Comparison of ENCODE assay signal across 23 mouse cellular contexts in genomic region chr11:77009069-77010025, GRCm38 (mm10). TPM values are rescaled to one million over a fixed set of nuclear protein-coding genes. Genes with fewer than 3 reads are reported as not detected.
DNase-seq lines count a peak whose midpoint lies in the region; ATAC-seq lines count a peak whose summit lies in the region.
"Had no signal": no experiment of that assay in that cellular context is flagged by ENCODE, and none has a peak within 500 bp of the region (broad histone marks: within the 10 kb centered on the region; RNA-seq: fewer than 3 reads in every experiment).

No protein-coding gene starts in this region.

- no peaks in the 10 kb centered on the region for H3K36me3 ChIP-seq in intestine, embryonic 16.5 days (ENCODE audit: control insufficient read depth, insufficient read depth, low read length)
- H3K36me3 ChIP-seq in kidney, embryonic 16.5 days (ENCODE audit: insufficient read depth, low read length): no peaks in the 10 kb centered on the region
- H3K36me3 ChIP-seq in stomach, embryonic 15.5 days: no peaks in the 10 kb centered on the region
- no peaks in the 10 kb centered on the region for H3K36me3 ChIP-seq in forebrain, embryonic 12.5 days (replicated peaks)
- H3K36me3 ChIP-seq: embryonic facial prominence, embryonic 12.5 days; hindbrain, embryonic 12.5 days; limb, embryonic 10.5 days; liver, embryonic 12.5 days; neural tube, embryonic 12.5 days had no signal

- H3K4me2 ChIP-seq in intestine, embryonic 16.5 days (ENCODE audit: low read depth, low read length): peak overlapping the region; percentile 53
- H3K4me2 ChIP-seq in kidney, embryonic 16.5 days (replicated peaks; ENCODE audit: low read depth, low read length): no peak overlapping the region
- H3K4me2 ChIP-seq in stomach, embryonic 15.5 days: peak overlapping the region; percentile 14; the same call in 1 of the 2 replicates
- H3K4me2 ChIP-seq in forebrain, embryonic 12.5 days: no peak overlapping the region
- H3K4me2 ChIP-seq: embryonic facial prominence, embryonic 12.5 days; hindbrain, embryonic 12.5 days; liver, embryonic 12.5 days; midbrain, embryonic 11.5 days; neural tube, embryonic 12.5 days had no signal

- 57% methylated on average over 16 of the region's 16 CpGs for WGBS in intestine, embryonic 16.5 days
- whole genome bisulfite sequencing in kidney, embryonic 16.5 days: 68% methylated on average over 16 of the region's 16 CpGs
- WGBS in stomach, embryonic 15.5 days: 58% methylated on average over 16 of the region's 16 CpGs
- 81% methylated on average over 16 of the region's 16 CpGs for WGBS in forebrain, embryonic 12.5 days

- H3K27me3 ChIP-seq in intestine, embryonic 16.5 days (replicated peaks; ENCODE audit: control insufficient read depth, insufficient read depth, low read length): no peaks in the 10 kb centered on the region
- no peaks in the 10 kb centered on the region for H3K27me3 ChIP-seq in kidney, embryonic 16.5 days (ENCODE audit: insufficient read depth, low read length)
- H3K27me3 ChIP-seq in stomach, embryonic 15.5 days (replicated peaks): no peaks in the 10 kb centered on the region
- H3K27me3 ChIP-seq in forebrain, embryonic 12.5 days: 0 out of 2 replicates have a peak, but pooled peaks cover 7% of the 10 kb centered on the region
- H3K27me3 ChIP-seq: embryonic facial prominence, embryonic 12.5 days; hindbrain, embryonic 12.5 days; neural tube, embryonic 12.5 days had no signal

- peak overlapping the region; percentile 41 for H3K4me3 ChIP-seq in intestine, embryonic 16.5 days (ENCODE audit: low read length)
- H3K4me3 ChIP-seq in kidney, embryonic 16.5 days (ENCODE audit: low read length): no peak overlapping the region
- no peak overlapping the region for H3K4me3 ChIP-seq in stomach, embryonic 15.5 days (replicated peaks)
- no peak overlapping the region for H3K4me3 ChIP-seq in forebrain, embryonic 12.5 days (replicated peaks)
- H3K4me3 ChIP-seq: embryonic facial prominence, embryonic 12.5 days; erythroblast, embryonic 14.5 days; hindbrain, embryonic 12.5 days; limb, embryonic 10.5 days; liver, embryonic 12.5 days; neural tube, embryonic 12.5 days had no signal

- H3K9ac ChIP-seq in intestine, embryonic 16.5 days (ENCODE audit: low read depth, low read length): peak overlapping the region; percentile 53
- H3K9ac ChIP-seq in kidney, embryonic 16.5 days (replicated peaks; ENCODE audit: low read length): no peak overlapping the region
- no peak overlapping the region for H3K9ac ChIP-seq in stomach, embryonic 15.5 days
- no peak overlapping the region for H3K9ac ChIP-seq in forebrain, embryonic 12.5 days
- H3K9ac ChIP-seq: embryonic facial prominence, embryonic 12.5 days; hindbrain, embryonic 12.5 days; liver, embryonic 12.5 days; neural tube, embryonic 12.5 days had no signal

- H3K9me3 ChIP-seq in intestine, embryonic 16.5 days (ENCODE audit: control insufficient read depth, low read length): no peaks in the 10 kb centered on the region
- no peaks in the 10 kb centered on the region for H3K9me3 ChIP-seq in kidney, embryonic 16.5 days (ENCODE audit: low read length)
- no peaks in the 10 kb centered on the region for H3K9me3 ChIP-seq in stomach, embryonic 15.5 days
- no peaks in the 10 kb centered on the region for H3K9me3 ChIP-seq in forebrain, embryonic 12.5 days
- H3K9me3 ChIP-seq: embryonic facial prominence, embryonic 12.5 days; hindbrain, embryonic 12.5 days; limb, embryonic 10.5 days; liver, embryonic 12.5 days; neural tube, embryonic 12.5 days had no signal

- H3K27ac ChIP-seq in intestine, embryonic 16.5 days (ENCODE audit: low read length): peak overlapping the region; percentile 84
- H3K27ac ChIP-seq in kidney, embryonic 16.5 days (ENCODE audit: low read length): 0 out of 2 replicates have a peak overlapping the region, but pooled peaks have one; percentile 25
- peak overlapping the region; percentile 55; the same call in 1 of the 2 replicates for H3K27ac ChIP-seq in stomach, embryonic 15.5 days
- no peak overlapping the region for H3K27ac ChIP-seq in forebrain, embryonic 12.5 days
- H3K27ac ChIP-seq: embryonic facial prominence, embryonic 12.5 days; hindbrain, embryonic 12.5 days; limb, embryonic 10.5 days; liver, embryonic 12.5 days; neural tube, embryonic 12.5 days had no signal

- peaks cover 6% of the 10 kb centered on the region for H3K4me1 ChIP-seq in intestine, embryonic 16.5 days (ENCODE audit: control insufficient read depth, insufficient read depth, low read length)
- 0 out of 2 replicates have a peak, but pooled peaks cover 3% of the 10 kb centered on the region for H3K4me1 ChIP-seq in kidney, embryonic 16.5 days (ENCODE audit: insufficient read depth, low read length)
- no peaks in the 10 kb centered on the region for H3K4me1 ChIP-seq in stomach, embryonic 15.5 days
- no peaks in the 10 kb centered on the region for H3K4me1 ChIP-seq in forebrain, embryonic 12.5 days
- H3K4me1 ChIP-seq: embryonic facial prominence, embryonic 12.5 days; hindbrain, embryonic 12.5 days; liver, embryonic 12.5 days; neural tube, embryonic 12.5 days had no signal

- peak; percentile 78 for ATAC-seq in intestine, embryonic 16.5 days
- peak; percentile 35; the same call in 1 of the 2 replicates for ATAC-seq in kidney, embryonic 16.5 days (ENCODE audit: low FRiP score, low TSS enrichment)
- ATAC-seq in stomach, embryonic 15.5 days (ENCODE audit: insufficient read depth, low FRiP score, low read depth): peak; percentile 43; the same call in 1 of the 2 replicates
- ATAC-seq in forebrain, embryonic 12.5 days (ENCODE audit: low FRiP score): no peak
- ATAC-seq in erythroid progenitor cell, adult 5-6 weeks (replicated peaks; ENCODE audit: low FRiP score, poor library complexity, severe bottlenecking): no peak
- ATAC-seq: forebrain, embryonic 16.5 days; liver, embryonic 12.5 days had no signal

- DNase-seq in A20 (ENCODE audit: low read depth, low spot score): peak; percentile 22
- DNase-seq in cerebellum, postnatal 36 days: no peak
- DNase-seq: adrenal gland, postnatal 36 days; cerebellum, adult 18-20 months; gastrocnemius, postnatal 36 days; lung, adult 2 months; lung, postnatal 36 days; right cerebral cortex, postnatal 4 days; thymus, postnatal 4 days had no signal

RNA-seq across cellular contexts. Expression of gene Slc6a4, which starts 10.9 kb away (rescaled TPM):
- polyA plus RNA-seq in intestine, embryonic 16.5 days (2015; fragmentation: Nextera tagmentation; extraction: Ambion mirVana): 24.4 and 28.3 TPM in 2 replicates
- 2.8 and 3.6 TPM in 2 replicates for polyA plus RNA-seq in kidney, embryonic 16.5 days (2015; fragmentation: Nextera tagmentation; extraction: Ambion mirVana)
- 4.5 and 5.5 TPM in 2 replicates for polyA plus RNA-seq in stomach, embryonic 15.5 days (2015; fragmentation: Nextera tagmentation; extraction: Ambion mirVana)
- polyA plus RNA-seq in forebrain, embryonic 12.5 days (2016; fragmentation: Nextera tagmentation; extraction: Ambion mirVana): 0.24 and 0.37 TPM in 2 replicates
- 2.2 TPM in 1 of 2 replicates, not detected in the other for total RNA-seq in erythroid progenitor cell, adult 5-6 weeks (2015; ENCODE audit: low replicate concordance)
- not detected in 2 replicates for total RNA-seq in erythroid progenitor cell, adult 5-6 weeks (2017; ENCODE audit: low replicate concordance)
- total RNA-seq: left cerebral cortex, adult 8-10 months had no signal
- polyA plus RNA-seq: erythroblast, embryonic 14.5 days had no signal

Comparison
In these comparisons a context has a peak if more than half of its experiments do, and no peak if none do; other contexts are left out.
1. ATAC-seq: peak in intestine, embryonic 16.5 days (single experiment), kidney, embryonic 16.5 days (single experiment) and stomach, embryonic 15.5 days (single experiment); none in forebrain, embryonic 12.5 days (single experiment) and erythroid progenitor cell, adult 5-6 weeks (single experiment).
2. H3K4me2 ChIP-seq: peak in intestine, embryonic 16.5 days (single experiment) and stomach, embryonic 15.5 days (single experiment); none in kidney, embryonic 16.5 days (single experiment) and forebrain, embryonic 12.5 days (single experiment).